Comparison of ENCODE assay signal across 13 mouse cellular contexts in genomic region chr12:87224950-87225349, GRCm38 (mm10). TPM values are rescaled to one million over a fixed set of nuclear protein-coding genes. Genes with fewer than 3 reads are reported as not detected.
DNase-seq lines count a peak whose midpoint lies in the region; ATAC-seq and TF ChIP-seq lines count a peak whose summit lies in the region.
"Had no signal": no experiment of that assay in that cellular context is flagged by ENCODE, and none has a peak within 500 bp of the region (broad histone marks: within the 10 kb centered on the region; RNA-seq: fewer than 3 reads in every experiment).

No protein-coding gene starts in this region.

- no peaks in the 10 kb centered on the region for H3K4me1 ChIP-seq in heart, embryonic 15.5 days (replicated peaks)
- peaks cover 29% of the 10 kb centered on the region for H3K4me1 ChIP-seq in E14TG2a.4 (replicated peaks; ENCODE audit: low read depth, low read length)
- peaks cover 0 to 4% of the 10 kb centered on the region in 2 experiments; a peak in 2 of 4 replicates for H3K4me1 ChIP-seq in liver, embryonic 14.5 days (replicated peaks; ENCODE audit: control insufficient read depth in 2 of 2, insufficient read depth in 2 of 2, low read length in 1 of 2)
- no peaks in the 10 kb centered on the region for H3K4me1 ChIP-seq in midbrain, embryonic 15.5 days
- H3K4me1 ChIP-seq: lung, embryonic 15.5 days had no signal

- no peaks in the 10 kb centered on the region for H3K36me3 ChIP-seq in heart, embryonic 15.5 days
- H3K36me3 ChIP-seq in E14TG2a.4 (ENCODE audit: insufficient read depth, low read length) = peaks cover 25% of the 10 kb centered on the region
- H3K36me3 ChIP-seq in liver, embryonic 14.5 days (replicated peaks; ENCODE audit: control insufficient read depth, insufficient read depth, low read depth) = no peaks in the 10 kb centered on the region
- H3K36me3 ChIP-seq in midbrain, embryonic 15.5 days (replicated peaks) = no peaks in the 10 kb centered on the region
- H3K36me3 ChIP-seq: lung, embryonic 15.5 days had no signal

- 0 out of 2 replicates have a peak overlapping the region, but pooled peaks have one; percentile 21 for H3K4me2 ChIP-seq in heart, embryonic 15.5 days
- peak overlapping the region; percentile 38 for H3K4me2 ChIP-seq in liver, embryonic 14.5 days (ENCODE audit: low read depth)
- no peak overlapping the region for H3K4me2 ChIP-seq in midbrain, embryonic 15.5 days
- H3K4me2 ChIP-seq: lung, embryonic 15.5 days had no signal

- no peak for DNase-seq in heart, adult 9 months (ENCODE audit: low spot score in 2 of 2)
- peak; percentile 74 for DNase-seq in ES-CJ7 (ENCODE audit: low read depth, low spot score)
- DNase-seq in liver, embryonic 14.5 days (ENCODE audit: low read depth in 3 of 3, low spot score in 3 of 3) = no peak
- DNase-seq in right cerebral cortex, postnatal 4 days = no peak
- DNase-seq: adrenal gland, postnatal 10 days; cerebellum, adult 2 months; kidney, adult 8-10 months; kidney, postnatal 4 days; right cerebral cortex, postnatal 14 days had no signal

- no peak overlapping the region for H3K9ac ChIP-seq in heart, embryonic 15.5 days
- no peak overlapping the region for H3K9ac ChIP-seq in liver, embryonic 14.5 days (replicated peaks)
- no peak overlapping the region for H3K9ac ChIP-seq in midbrain, embryonic 15.5 days
- H3K9ac ChIP-seq: lung, embryonic 15.5 days had no signal

- WGBS in heart, embryonic 15.5 days = 61% methylated on average over 10 of the region's 10 CpGs
- WGBS in liver, embryonic 14.5 days (ENCODE audit: insufficient replicate concordance) = 43% methylated on average over 10 of the region's 10 CpGs
- WGBS in midbrain, embryonic 15.5 days = 74% methylated on average over 10 of the region's 10 CpGs

- no peaks in the 10 kb centered on the region for H3K27me3 ChIP-seq in heart, embryonic 15.5 days
- H3K27me3 ChIP-seq in E14TG2a.4 (ENCODE audit: insufficient read depth, low read length) = no peaks in the 10 kb centered on the region
- H3K27me3 ChIP-seq in liver, embryonic 14.5 days (ENCODE audit: control insufficient read depth, insufficient read depth, low read length) = no peaks in the 10 kb centered on the region
- H3K27me3 ChIP-seq in midbrain, embryonic 15.5 days (replicated peaks) = no peaks in the 10 kb centered on the region
- H3K27me3 ChIP-seq: lung, embryonic 15.5 days had no signal

- H3K27ac ChIP-seq in heart, embryonic 15.5 days = no peak overlapping the region
- no peak overlapping the region for H3K27ac ChIP-seq in liver, embryonic 14.5 days
- no peak overlapping the region for H3K27ac ChIP-seq in midbrain, embryonic 15.5 days
- H3K27ac ChIP-seq: lung, embryonic 15.5 days had no signal

- no peaks in the 10 kb centered on the region for H3K9me3 ChIP-seq in heart, embryonic 15.5 days (replicated peaks)
- no peaks in the 10 kb centered on the region for H3K9me3 ChIP-seq in E14TG2a.4 (ENCODE audit: low read length)
- H3K9me3 ChIP-seq in liver, embryonic 14.5 days (ENCODE audit: control insufficient read depth, low read length) = no peaks in the 10 kb centered on the region
- H3K9me3 ChIP-seq in midbrain, embryonic 15.5 days = no peaks in the 10 kb centered on the region
- H3K9me3 ChIP-seq: lung, embryonic 15.5 days had no signal

- no peak overlapping the region for H3K4me3 ChIP-seq in heart, embryonic 15.5 days
- peak overlapping the region; percentile 82 for H3K4me3 ChIP-seq in E14TG2a.4 (replicated peaks; ENCODE audit: low read length)
- no peak overlapping the region for H3K4me3 ChIP-seq in liver, embryonic 14.5 days (ENCODE audit: insufficient read depth in 1 of 2, low read depth in 2 of 2, low read length in 2 of 2)
- no peak overlapping the region for H3K4me3 ChIP-seq in midbrain, embryonic 15.5 days
- H3K4me3 ChIP-seq: lung, embryonic 15.5 days had no signal

- no peak for ATAC-seq in heart, embryonic 15.5 days (replicated peaks; ENCODE audit: insufficient number of reproducible peaks, insufficient read depth, low FRiP score, low read depth)
- ATAC-seq in liver, embryonic 14.5 days (ENCODE audit: insufficient read depth) = peak; percentile 33; the same call in 1 of the 2 replicates
- ATAC-seq in midbrain, embryonic 15.5 days (replicated peaks) = no peak

- TF ChIP-seq EP300 in liver, embryonic 14.5 days (IDR thresholded peaks at IDR 0.05; ENCODE audit: low read depth) = no peak

- TF ChIP-seq CTCF in E14TG2a.4 (conservative IDR thresholded peaks at IDR 0.05; ENCODE audit: low read length) = no peak
- no peak for TF ChIP-seq CTCF in liver, embryonic 14.5 days (IDR thresholded peaks at IDR 0.05; ENCODE audit: low read depth)

RNA-seq across cellular contexts. Expression of gene Noxred1, which starts 13.6 kb away (rescaled TPM):
- polyA plus RNA-seq in heart, embryonic 15.5 days (2015; fragmentation: Nextera tagmentation; extraction: Ambion mirVana) = 0.47 and 0.74 TPM in 2 replicates
- polyA plus RNA-seq in liver, embryonic 14.5 days (2012; rRNA removed) = 0.16 and 0.26 TPM in 2 replicates
- 0.28 TPM in 1 of 2 replicates, not detected in the other for polyA plus RNA-seq in liver, embryonic 14.5 days (2014; fragmentation: Nextera tagmentation; extraction: Ambion mirVana)
- 1.6 and 1.7 TPM in 2 replicates for polyA plus RNA-seq in midbrain, embryonic 15.5 days (2015; fragmentation: Nextera tagmentation; extraction: Ambion mirVana)

RNA-seq across cellular contexts. Expression of gene Tmed8, which starts 24.7 kb away (rescaled TPM):
- 1.6 TPM in 2 replicates for polyA plus RNA-seq in heart, embryonic 15.5 days (2015; fragmentation: Nextera tagmentation; extraction: Ambion mirVana)
- polyA plus RNA-seq in liver, embryonic 14.5 days (2012; rRNA removed) = 0.62 and 0.80 TPM in 2 replicates
- 0.50 and 0.99 TPM in 2 replicates for polyA plus RNA-seq in liver, embryonic 14.5 days (2014; fragmentation: Nextera tagmentation; extraction: Ambion mirVana)
- 4.8 and 5.4 TPM in 2 replicates for polyA plus RNA-seq in midbrain, embryonic 15.5 days (2015; fragmentation: Nextera tagmentation; extraction: Ambion mirVana)

RNA-seq across cellular contexts. Expression of gene Samd15, which starts 25.4 kb away (rescaled TPM):
- 0.78 and 1.6 TPM in 2 replicates for polyA plus RNA-seq in heart, embryonic 15.5 days (2015; fragmentation: Nextera tagmentation; extraction: Ambion mirVana)
- 0.03 and 0.21 TPM in 2 replicates for polyA plus RNA-seq in liver, embryonic 14.5 days (2012; rRNA removed)
- polyA plus RNA-seq in liver, embryonic 14.5 days (2014; fragmentation: Nextera tagmentation; extraction: Ambion mirVana) = 7.6 and 8.2 TPM in 2 replicates
- polyA plus RNA-seq in midbrain, embryonic 15.5 days (2015; fragmentation: Nextera tagmentation; extraction: Ambion mirVana) = 1.7 and 2.8 TPM in 2 replicates

RNA-seq across cellular contexts. Expression of gene Vipas39, which starts 41.1 kb away (rescaled TPM):
- polyA plus RNA-seq in heart, embryonic 15.5 days (2015; fragmentation: Nextera tagmentation; extraction: Ambion mirVana) = 29.8 and 37.7 TPM in 2 replicates
- polyA plus RNA-seq in liver, embryonic 14.5 days (2012; rRNA removed) = 6.1 and 7.8 TPM in 2 replicates
- 8.0 and 10.4 TPM in 2 replicates for polyA plus RNA-seq in liver, embryonic 14.5 days (2014; fragmentation: Nextera tagmentation; extraction: Ambion mirVana)
- polyA plus RNA-seq in midbrain, embryonic 15.5 days (2015; fragmentation: Nextera tagmentation; extraction: Ambion mirVana) = 61.5 and 64.2 TPM in 2 replicates

RNA-seq across cellular contexts. Expression of gene Ahsa1, which starts 41.3 kb away (rescaled TPM):
- 175 and 176 TPM in 2 replicates for polyA plus RNA-seq in heart, embryonic 15.5 days (2015; fragmentation: Nextera tagmentation; extraction: Ambion mirVana)
- polyA plus RNA-seq in liver, embryonic 14.5 days (2012; rRNA removed) = 66.5 and 119 TPM in 2 replicates
- 109 and 117 TPM in 2 replicates for polyA plus RNA-seq in liver, embryonic 14.5 days (2014; fragmentation: Nextera tagmentation; extraction: Ambion mirVana)
- polyA plus RNA-seq in midbrain, embryonic 15.5 days (2015; fragmentation: Nextera tagmentation; extraction: Ambion mirVana) = 217 and 222 TPM in 2 replicates
